Mouse (Mus musculus): ENCODE data around the gene Olfr1252.

The Olfr1252 gene

DNA sequence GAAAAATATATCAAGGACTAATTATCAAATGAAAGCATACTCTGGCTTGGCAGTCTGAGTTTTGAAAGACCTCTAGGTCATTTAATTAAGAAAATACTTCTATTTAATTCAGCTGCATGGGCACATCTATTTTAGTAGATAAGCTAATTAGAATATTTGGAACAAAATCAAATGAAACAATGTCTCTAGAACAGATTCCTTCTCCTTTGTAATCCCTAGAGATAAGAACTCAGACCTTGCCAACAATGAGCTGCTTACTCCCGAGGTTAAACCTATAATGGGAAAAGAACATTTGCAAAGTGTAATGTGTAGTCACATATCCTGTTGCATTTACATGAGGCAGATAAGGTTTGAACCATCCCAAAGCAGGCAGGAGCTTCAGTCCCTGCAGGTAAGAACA lies at the start of gene Olfr1252:
Gene Olfr1252 (minus strand): TSS at position 101 of the 400 bp plus-strand sequence.
- no peak for DNase-seq (ENCODE audit: low read depth, low spot score)

DNA sequence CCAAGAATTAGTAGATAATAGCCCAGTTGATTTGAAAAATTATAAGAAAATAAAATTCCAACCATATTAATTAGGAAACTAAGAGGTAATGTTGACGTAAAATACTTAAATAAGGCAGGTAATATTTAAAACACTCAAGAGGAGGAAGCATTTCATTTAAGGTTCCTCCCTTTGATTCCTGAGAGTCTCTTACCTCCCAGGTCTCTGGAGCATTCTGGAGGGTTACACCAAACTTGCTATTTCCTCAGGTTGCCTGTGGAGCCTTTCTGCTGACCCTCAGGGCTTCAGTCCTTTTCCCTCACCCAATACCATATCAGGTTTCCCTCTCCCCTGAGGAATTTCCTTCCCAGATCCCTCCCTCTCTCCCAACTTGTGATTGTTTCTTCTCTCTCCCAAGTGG lies 32.2 kb upstream of the Olfr1252 start, which contains the start of gene Olfr1253:
Gene Olfr1253 (minus strand): TSS at position 101 of the 400 bp plus-strand sequence.
- no peak for DNase-seq (ENCODE audit: low read depth, low spot score)

- no peak for DNase-seq (ENCODE audit: low read depth, low spot score)
Measured at GRCm38 (mm10) chr2:89691980-89692379, 32.8 kb downstream of the Olfr1252 start.

GRCm38 (mm10) chr2:89671836-89672235 lies 53.0 kb downstream of the Olfr1252 start, which contains the start of gene Olfr1251:
Gene Olfr1251, minus strand, starts transcription at chr2:89671936.
- DNase-seq (ENCODE audit: low read depth, low spot score): no peak

All from brain, embryonic 18.5 days (tissue).